Mouse (Mus musculus) MEL (cell line): Measurements from ENCODE around the gene Wars2.

Source experiments
- CHD1 ChIP-seq: IDR thresholded peaks from 2 replicates; pipeline ENCODE4 v1.6.1; 2012; ENCODE audit warnings: low read depth, mild to moderate bottlenecking, inconsistent platforms, low read length, improper control_type of control experiment
- CTCF ChIP-seq, 3 experiments: IDR thresholded peaks in 2 of 3; conservative IDR thresholded peaks in 1 of 3; 2 replicates each; pipeline ENCODE4 v1.5.1; 2011 to 2012; ENCODE audit warnings: low read length in 3 of 3, low read depth in 2 of 3, mild to moderate bottlenecking in 2 of 3, improper control_type of control experiment in 1 of 3, inconsistent platforms in 1 of 3, mixed read lengths in 1 of 3, moderate library complexity in 1 of 3; ENCODE audit not compliant: control insufficient read depth in 1 of 3, insufficient read depth in 1 of 3, poor library complexity in 1 of 3, severe bottlenecking in 1 of 3
- EP300 ChIP-seq, 2 experiments: IDR thresholded peaks; 2 replicates each; pipeline ENCODE4 v1.6.1; 2011; ENCODE audit warnings: improper control_type of control experiment in 2 of 2, low read length in 2 of 2, low read depth in 1 of 2, mild to moderate bottlenecking in 1 of 2
- KAT2A ChIP-seq: conservative IDR thresholded peaks from 2 replicates; pipeline ENCODE4 v1.6.1; 2012; ENCODE audit warnings: low read depth, low read length, improper control_type of control experiment, inconsistent platforms
- MXI1 ChIP-seq: IDR thresholded peaks from 2 replicates; pipeline ENCODE4 v1.6.1; 2011; ENCODE audit warnings: mild to moderate bottlenecking, low read depth, low read length, improper control_type of control experiment
- POLR2A ChIP-seq, 2 experiments: IDR thresholded peaks; 2 replicates each; pipeline ENCODE4 v1.6.1; 2011 to 2012; ENCODE audit warnings: low read length in 2 of 2, mild to moderate bottlenecking in 2 of 2, control low read depth in 1 of 2, improper control_type of control experiment in 1 of 2, low read depth in 1 of 2, moderate library complexity in 1 of 2; ENCODE audit not compliant: control insufficient read depth in 1 of 2, insufficient read depth in 1 of 2, poor library complexity in 1 of 2
- TBP ChIP-seq: IDR thresholded peaks from 2 replicates; pipeline ENCODE4 v1.8.0; 2011; ENCODE audit warnings: low read depth, low read length, improper control_type of control experiment
- TCF12 ChIP-seq: IDR thresholded peaks from 2 replicates; pipeline ENCODE4 v1.6.1; 2014; ENCODE audit warnings: low read depth, mild to moderate bottlenecking, inconsistent platforms, low read length, improper control_type of control experiment, moderate library complexity

GRCm38 (mm10) chr3:99235116-99235803 lies 94.4 kb downstream of the Wars2 start:
- no peak for TF ChIP-seq CHD1
- TF ChIP-seq KAT2A, result no peak
- TF ChIP-seq POLR2A (IDR thresholded peaks at IDR 0.05; ENCODE audit: control insufficient read depth in 1 of 2, insufficient read depth in 1 of 2, low read depth in 1 of 2, low read length in 2 of 2, poor library complexity in 1 of 2), result no peak
- no peak for TF ChIP-seq EP300 (IDR thresholded peaks at IDR 0.05; ENCODE audit: low read depth in 1 of 2, low read length in 2 of 2)
- no peak for TF ChIP-seq MXI1
- TF ChIP-seq CTCF (IDR thresholded peaks at IDR 0.05 in 2 of 3, conservative IDR thresholded peaks at IDR 0.05 in 1 of 3; ENCODE audit: control insufficient read depth in 1 of 3, insufficient read depth in 1 of 3, low read depth in 2 of 3, low read length in 3 of 3, poor library complexity in 1 of 3, severe bottlenecking in 1 of 3), result no peak
- TF ChIP-seq TCF12, result no peak
- no peak for TF ChIP-seq TBP
